Mouse (Mus musculus) testis, adult 2 months (tissue): Measurements from ENCODE around the gene Shtn1.

Source experiments
- CTCF ChIP-seq: fragments of 200-500 bp; IDR thresholded peaks from 2 replicates; pipeline ENCODE4 v1.5.1; 2012; ENCODE audit warnings: low read depth, mild to moderate bottlenecking, inconsistent platforms, low read length, moderate library complexity; ENCODE audit not compliant: control insufficient read depth, insufficient read depth, insufficient replicate concordance
- POLR2A ChIP-seq: fragments of 200-500 bp; IDR thresholded peaks from 2 replicates; pipeline ENCODE4 v1.6.1; 2012; ENCODE audit warnings: low read depth, mild to moderate bottlenecking, inconsistent platforms, low read length, moderate library complexity; ENCODE audit not compliant: control insufficient read depth

- TF ChIP-seq CTCF (no peak), POLR2A (no peak)
These were observed 37.1 kb downstream of the Shtn1 start for GRCm38 (mm10) chr19:59038793-59039192.
